8 mouse cellular contexts compared by ENCODE assay signal in genomic region chr16:55820916-55821570, GRCm38 (mm10). TPM values are rescaled to one million over a fixed set of nuclear protein-coding genes. Genes with fewer than 3 reads are reported as not detected.
DNase-seq lines count a peak whose midpoint lies in the region; ATAC-seq and TF ChIP-seq lines count a peak whose summit lies in the region.

No protein-coding gene starts in this region.

- peaks cover 17% of the 10 kb centered on the region for H3K36me3 ChIP-seq in limb, embryonic 15.5 days
- H3K36me3 ChIP-seq in stomach, embryonic 15.5 days = peaks cover 17% of the 10 kb centered on the region

- H3K4me3 ChIP-seq in left cerebral cortex, adult 2 months = peak overlapping the region; percentile 100
- peak overlapping the region; percentile 90 for H3K4me3 ChIP-seq in limb, embryonic 15.5 days
- H3K4me3 ChIP-seq in stomach, embryonic 15.5 days (replicated peaks) = peak overlapping the region; percentile 68

- H3K9me3 ChIP-seq in limb, embryonic 15.5 days = no peaks in the 10 kb centered on the region
- H3K9me3 ChIP-seq in stomach, embryonic 15.5 days = no peaks in the 10 kb centered on the region

- H3K4me2 ChIP-seq in limb, embryonic 15.5 days = peak overlapping the region; percentile 72
- peak overlapping the region; percentile 65 for H3K4me2 ChIP-seq in stomach, embryonic 15.5 days

- peak overlapping the region; percentile 76 for H3K9ac ChIP-seq in limb, embryonic 15.5 days
- H3K9ac ChIP-seq in stomach, embryonic 15.5 days = peak overlapping the region; percentile 80

- DNase-seq in left cerebral cortex, adult 2 months (ENCODE audit: extremely low spot score in 1 of 2, low spot score in 2 of 2) = no peak
- DNase-seq in left cerebral cortex, postnatal 4 days = no peak
- DNase-seq in Muller cell, postnatal 12 days (ENCODE audit: inconsistent ontology term) = peak; percentile 69
- peak; percentile 13 for DNase-seq in forelimb bud, embryonic 11.5 days (ENCODE audit: low read depth, low spot score)
- DNase-seq in gastrocnemius, postnatal 25 days = no peak
- no peak for DNase-seq in lung, postnatal 25 days (ENCODE audit: low spot score)

- peaks cover 19% of the 10 kb centered on the region for H3K4me1 ChIP-seq in limb, embryonic 15.5 days
- peaks cover 17% of the 10 kb centered on the region; the same call in 1 of the 2 replicates for H3K4me1 ChIP-seq in stomach, embryonic 15.5 days

- TF ChIP-seq CTCF in left cerebral cortex, adult 2 months (IDR thresholded peaks at IDR 0.05) = no peak

- no peak for ATAC-seq in limb, embryonic 15.5 days (ENCODE audit: insufficient number of reproducible peaks, low FRiP score, low TSS enrichment, low read depth)
- no peak for ATAC-seq in stomach, embryonic 15.5 days (ENCODE audit: insufficient read depth, low FRiP score, low read depth)

- intact Hi-C loops in left cerebral cortex, adult 2 months (cut with DNase I) = no loop called here
- intact Hi-C loops in left cerebral cortex, postnatal 4 days (cut with DNase I) = no loop called here

- 4% methylated on average over 20 of the region's 20 CpGs for WGBS in limb, embryonic 15.5 days
- 6% methylated on average over 20 of the region's 20 CpGs for WGBS in stomach, embryonic 15.5 days

- no peaks in the 10 kb centered on the region for H3K27me3 ChIP-seq in limb, embryonic 15.5 days
- H3K27me3 ChIP-seq in stomach, embryonic 15.5 days (replicated peaks) = no peaks in the 10 kb centered on the region

- H3K27ac ChIP-seq in left cerebral cortex, adult 2 months = peak overlapping the region; percentile 91
- H3K27ac ChIP-seq in limb, embryonic 15.5 days = peak overlapping the region; percentile 95
- peak overlapping the region; percentile 97 for H3K27ac ChIP-seq in stomach, embryonic 15.5 days

RNA-seq across cellular contexts. Expression of gene Nfkbiz, which starts 17.7 kb away (rescaled TPM):
- total RNA-seq in left cerebral cortex, adult 2 months (2021) = 1 to 10 TPM; 4.8 to 5.3 TPM
- total RNA-seq in left cerebral cortex, postnatal 4 days (2021) = 1 to 10 TPM; 2.3 to 2.5 TPM
- 4.6 TPM in 2 replicates for polyA plus RNA-seq in limb, embryonic 15.5 days (2015; fragmentation: Nextera tagmentation; extraction: Ambion mirVana)
- polyA plus RNA-seq in stomach, embryonic 15.5 days (2015; fragmentation: Nextera tagmentation; extraction: Ambion mirVana) = 8.1 and 9.4 TPM in 2 replicates
- 1 to 10 TPM; 1.2 to 1.3 TPM for total RNA-seq in gastrocnemius, postnatal 25 days (2021)

Comparison
In these comparisons a context has a peak if more than half of its experiments do, and no peak if none do; other contexts are left out.
1. DNase-seq: peak in Muller cell, postnatal 12 days (single experiment) and forelimb bud, embryonic 11.5 days (single experiment); none in left cerebral cortex, adult 2 months (0 of 2), left cerebral cortex, postnatal 4 days (single experiment), gastrocnemius, postnatal 25 days (single experiment) and lung, postnatal 25 days (single experiment).
2. Peak in every context shown above with its lines, with median percentiles within 50 percentile points of each other: H3K27ac ChIP-seq and H3K4me3 ChIP-seq.